Mouse (Mus musculus) kidney, embryonic 14.5 days (tissue): ENCODE data around the gene Msi2. TPM values are rescaled to one million over a fixed set of nuclear protein-coding genes. Genes with fewer than 3 reads are reported as not detected.

Experiments
- ATAC-seq: fragments of 200-750 bp; cut with Nextera tagmentation; 2 replicates; pipeline ENCODE4 v1.8.0; 2017; ENCODE audit warnings: moderate number of reproducible peaks, mild to moderate bottlenecking, moderate TSS enrichment, moderate library complexity; ENCODE audit not compliant: low FRiP score, low TSS enrichment
- H3K27ac ChIP-seq: fragments of 300-500 bp; sonication (generic); 2 replicates; pipeline ENCODE4 v1.5.1; 2014; ENCODE audit warnings: low read depth, mild to moderate bottlenecking, low read length, moderate library complexity, mixed read lengths
- H3K27me3 ChIP-seq: fragments of 300-500 bp; sonication (generic); 2 replicates; pipeline ENCODE4 v1.6.1; 2014; ENCODE audit warnings: mild to moderate bottlenecking, low read length; ENCODE audit not compliant: control insufficient read depth, insufficient read depth
- H3K36me3 ChIP-seq: fragments of 300-500 bp; sonication (generic); 2 replicates; pipeline ENCODE4 v1.6.1; 2014; ENCODE audit warnings: low read length, mixed read lengths; ENCODE audit not compliant: control insufficient read depth, insufficient read depth
- H3K4me1 ChIP-seq: fragments of 300-500 bp; sonication (generic); 2 replicates; pipeline ENCODE4 v1.6.1; 2014; ENCODE audit warnings: low read length, mixed read lengths; ENCODE audit not compliant: control insufficient read depth, insufficient read depth
- H3K4me2 ChIP-seq: fragments of 300-500 bp; sonication (generic); replicated peaks from 2 replicates; pipeline ENCODE4 v1.6.1; 2014; ENCODE audit warnings: low read depth, mild to moderate bottlenecking, low read length
- H3K4me3 ChIP-seq: fragments of 300-500 bp; sonication (generic); 2 replicates; pipeline ENCODE4 v1.5.1; 2014; ENCODE audit warnings: mild to moderate bottlenecking, low read length
- H3K9ac ChIP-seq: fragments of 300-500 bp; sonication (generic); 2 replicates; pipeline ENCODE4 v1.6.1; 2014; ENCODE audit warnings: low read depth, mild to moderate bottlenecking, low read length, moderate library complexity
- H3K9me3 ChIP-seq: fragments of 300-500 bp; sonication (generic); 2 replicates; pipeline ENCODE4 v1.6.1; 2016; ENCODE audit warnings: low read length; ENCODE audit not compliant: control insufficient read depth
- WGBS: fragments of 180-500 bp; shearing (Covaris S2); extraction: QIAGEN DNeasy Blood & Tissue Kit; methylation state at CpG from one replicate; pipeline ENCODE4 v1.1.7; 2014; 5-methylcytosine and 5-hydroxymethylcytosine counted together
- polyA plus RNA-seq: library from polyadenylated mRNA; unstranded; fragments of >200 nt; fragmentation: Nextera tagmentation; extraction: Ambion mirVana; gene quantifications from 2 replicates; pipeline ENCODE4 v1.2.1, GENCODE M21; 2014

Msi2 gene
- polyA plus RNA-seq, 1 experiment from 2014 or later = 30.8 TPM

- H3K4me2 ChIP-seq = no peak overlapping the region
- H3K27ac ChIP-seq = peak overlapping the region; percentile 43; the same call in 1 of the 2 replicates
- H3K4me3 ChIP-seq = no peak overlapping the region
- H3K36me3 ChIP-seq = no peaks in the 10 kb centered on the region
- peaks cover 97% of the 10 kb centered on the region for H3K4me1 ChIP-seq
- ATAC-seq = no peak
- WGBS = 61% methylated on average over 4 of the region's 4 CpGs
- no peak overlapping the region for H3K9ac ChIP-seq
- no peaks in the 10 kb centered on the region for H3K27me3 ChIP-seq
- no peaks in the 10 kb centered on the region for H3K9me3 ChIP-seq
Measured at GRCm38 (mm10) chr11:88621789-88622188, 96.5 kb downstream of the Msi2 start.

DNA sequence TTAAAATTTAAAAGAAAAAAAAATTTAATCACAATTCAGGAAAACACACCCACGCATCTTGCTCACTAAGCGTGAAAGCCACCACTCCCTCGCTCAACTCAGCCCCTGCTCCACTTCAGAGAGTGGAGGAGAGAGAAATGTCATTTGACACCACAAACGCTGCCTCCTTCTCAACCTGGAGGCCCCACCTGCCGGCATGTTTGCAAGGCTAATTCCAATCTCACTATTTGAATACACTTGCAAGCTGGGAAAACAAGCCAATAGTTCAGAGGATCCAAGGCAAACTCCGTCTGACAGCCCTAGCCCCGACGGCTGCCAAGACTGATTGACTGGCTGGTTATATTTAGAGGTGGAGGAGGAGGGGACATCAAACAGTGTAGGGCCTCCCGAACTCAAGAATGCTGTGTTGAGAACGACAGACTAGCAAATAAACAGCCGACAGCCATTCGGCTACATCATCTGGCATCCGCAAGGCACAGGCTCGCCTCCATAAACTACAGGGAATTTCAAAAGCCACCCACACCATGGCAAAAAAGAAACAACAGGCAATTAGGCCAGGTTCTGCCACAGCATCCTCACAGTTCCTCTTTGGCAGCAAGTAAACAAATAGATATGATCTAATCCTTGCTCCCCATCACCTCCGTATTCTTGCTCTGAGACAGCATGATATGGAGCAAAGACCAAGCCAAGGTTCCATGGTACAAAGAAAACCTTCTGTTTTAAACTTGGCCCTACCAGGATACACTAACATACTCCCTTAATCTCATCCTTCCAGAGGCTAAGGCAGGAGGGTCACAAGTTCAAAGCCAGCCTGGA lies 97.9 kb downstream of the Msi2 start:
- H3K4me3 ChIP-seq = no peak overlapping the region
- H3K36me3 ChIP-seq = no peaks in the 10 kb centered on the region
- 7% methylated on average over 15 of the region's 15 CpGs for WGBS
- no peaks in the 10 kb centered on the region for H3K9me3 ChIP-seq
- no peaks in the 10 kb centered on the region for H3K27me3 ChIP-seq
- H3K4me2 ChIP-seq = 0 out of 2 replicates have a peak overlapping the region, but pooled peaks have one; percentile 2
- ATAC-seq = peak; percentile 67
- peaks cover 86% of the 10 kb centered on the region for H3K4me1 ChIP-seq
- peak overlapping the region; percentile 81 for H3K27ac ChIP-seq
- H3K9ac ChIP-seq = no peak overlapping the region

DNA sequence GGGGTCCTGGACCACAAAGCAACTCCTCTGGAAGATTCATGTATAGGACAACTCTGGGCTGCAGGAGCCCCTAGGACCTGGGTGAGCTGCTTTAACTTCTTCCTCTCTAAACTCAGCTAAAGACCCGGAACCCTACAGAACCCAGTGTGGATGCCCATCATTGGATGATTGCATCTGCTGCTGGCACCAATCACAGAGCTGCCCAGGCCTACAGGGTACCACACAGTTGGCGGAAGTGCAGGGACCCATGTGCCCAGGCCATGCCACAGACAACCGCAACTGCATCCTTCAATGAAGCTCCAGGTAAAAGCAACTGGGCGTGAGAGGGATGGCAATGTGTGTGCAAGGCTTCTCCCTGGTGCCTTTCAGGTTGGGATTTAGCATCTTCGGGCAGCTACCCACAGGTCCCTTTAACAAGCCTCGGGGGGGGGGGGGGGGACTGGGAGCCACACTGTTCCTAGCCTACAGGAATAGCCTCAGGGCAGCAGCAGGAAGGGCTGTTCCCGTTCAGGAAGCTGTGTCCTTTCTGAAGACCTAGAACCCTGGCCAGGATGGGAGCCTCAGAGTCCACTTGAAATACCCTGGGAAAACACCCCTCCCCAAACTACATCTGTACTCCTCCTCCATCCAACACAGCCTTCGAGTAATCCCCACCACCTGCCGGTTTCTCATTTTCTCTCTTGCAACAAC lies 98.7 kb downstream of the Msi2 start:
- ATAC-seq = 0 out of 2 replicates have a peak, but pooled peaks have one; percentile 7
- WGBS = 46% methylated on average over 7 of the region's 9 CpGs
- Histone ChIP-seq H3K4me2 (0 out of 2 replicates have a peak overlapping the region, but pooled peaks have one; percentile 5), H3K4me1 (peaks cover 84% of the 10 kb centered on the region), H3K9ac (no peak overlapping the region), H3K9me3 (no peaks in the 10 kb centered on the region), H3K4me3 (no peak overlapping the region), H3K36me3 (no peaks in the 10 kb centered on the region), H3K27ac (peak overlapping the region; percentile 81), H3K27me3 (no peaks in the 10 kb centered on the region)

GRCm38 (mm10) chr11:88618732-88619309 lies 99.5 kb downstream of the Msi2 start:
- H3K4me2 ChIP-seq = no peak overlapping the region
- H3K36me3 ChIP-seq = no peaks in the 10 kb centered on the region
- no peaks in the 10 kb centered on the region for H3K9me3 ChIP-seq
- H3K9ac ChIP-seq = no peak overlapping the region
- no peak overlapping the region for H3K4me3 ChIP-seq
- peak overlapping the region; percentile 81; the same call in 1 of the 2 replicates for H3K27ac ChIP-seq
- 12% methylated on average over 9 of the region's 9 CpGs for WGBS
- H3K27me3 ChIP-seq = no peaks in the 10 kb centered on the region
- peak; percentile 37 for ATAC-seq
- peaks cover 84% of the 10 kb centered on the region for H3K4me1 ChIP-seq

DNA sequence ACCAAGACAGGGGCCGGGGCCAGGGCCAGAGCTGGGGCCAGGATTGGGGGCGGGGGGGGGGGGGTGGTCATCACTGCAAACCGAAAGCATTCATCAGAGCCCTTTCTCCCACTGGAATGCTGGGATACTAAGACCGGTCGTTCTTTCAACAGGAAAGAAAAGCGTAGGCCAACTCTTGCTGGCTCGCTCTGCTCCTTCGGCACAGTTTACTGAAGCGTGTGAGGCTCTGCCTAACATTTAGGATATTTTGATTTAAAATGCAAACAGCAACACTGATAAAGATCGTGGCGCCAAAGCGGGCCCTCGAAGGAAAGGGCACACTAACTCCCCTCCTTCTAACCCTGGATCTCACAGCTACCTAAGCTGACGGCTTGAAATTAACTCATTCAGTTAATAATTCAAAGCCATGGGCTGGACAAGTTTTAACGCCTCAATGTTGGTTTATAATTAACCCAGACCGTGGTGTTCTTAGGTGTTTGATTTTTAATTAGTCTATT lies 100.3 kb downstream of the Msi2 start:
- no peak overlapping the region for H3K4me3 ChIP-seq
- H3K9me3 ChIP-seq = no peaks in the 10 kb centered on the region
- peak overlapping the region; percentile 81 for H3K27ac ChIP-seq
- peak; percentile 33; the same call in 1 of the 2 replicates for ATAC-seq
- WGBS = 29% methylated on average over 16 of the region's 16 CpGs
- no peaks in the 10 kb centered on the region for H3K36me3 ChIP-seq
- H3K9ac ChIP-seq = no peak overlapping the region; the same call in 1 of the 2 replicates
- peaks cover 83% of the 10 kb centered on the region for H3K4me1 ChIP-seq
- no peak overlapping the region for H3K4me2 ChIP-seq
- H3K27me3 ChIP-seq = no peaks in the 10 kb centered on the region

GRCm38 (mm10) chr11:88617380-88617779 lies 100.9 kb downstream of the Msi2 start:
- Histone ChIP-seq H3K4me3 (no peak overlapping the region), H3K27me3 (no peaks in the 10 kb centered on the region), H3K9me3 (no peaks in the 10 kb centered on the region), H3K9ac (no peak overlapping the region), H3K4me2 (no peak overlapping the region), H3K4me1 (peaks cover 83% of the 10 kb centered on the region), H3K36me3 (no peaks in the 10 kb centered on the region), H3K27ac (peak overlapping the region; percentile 81)
- 76% methylated on average over 11 of the region's 11 CpGs for WGBS
- ATAC-seq = no peak

DNA sequence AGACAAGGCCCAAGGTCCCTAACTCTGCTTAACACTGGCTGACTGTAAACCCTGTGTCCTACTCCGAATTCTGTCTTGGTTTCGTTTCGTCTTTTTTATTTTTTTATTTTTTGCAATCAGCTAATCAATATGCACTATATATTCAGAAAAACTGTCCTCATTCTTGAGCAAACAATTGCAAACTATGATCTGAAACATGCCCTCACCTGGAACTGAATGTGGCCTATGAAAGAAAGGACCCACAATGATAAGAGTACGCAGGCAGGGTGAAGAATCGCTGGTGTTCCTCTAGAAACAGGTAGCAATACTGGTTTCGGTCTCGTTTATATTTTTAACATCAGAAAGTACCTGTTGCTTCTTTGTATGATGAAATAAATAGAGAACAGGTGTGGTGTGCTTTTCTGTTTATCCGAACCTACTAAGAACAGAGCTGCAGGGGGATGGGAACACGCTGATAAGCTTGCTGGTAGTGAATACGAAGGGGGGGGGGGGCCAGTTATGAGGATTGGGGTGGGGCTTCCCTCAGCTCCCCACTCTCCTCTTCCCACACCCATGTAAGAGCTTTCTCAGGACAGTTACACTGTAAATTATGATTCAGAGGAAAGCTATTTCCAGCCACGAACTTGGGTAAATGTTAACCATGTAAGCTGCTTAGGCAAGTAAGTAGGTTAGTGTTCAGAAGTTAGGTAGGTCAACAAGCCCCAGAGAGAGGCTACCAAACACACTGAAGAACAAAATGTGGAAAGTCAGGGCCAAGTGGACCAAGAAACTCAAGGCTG lies 103.6 kb downstream of the Msi2 start:
- no peaks in the 10 kb centered on the region for H3K9me3 ChIP-seq
- peak overlapping the region; percentile 70; the same call in 1 of the 2 replicates for H3K27ac ChIP-seq
- H3K9ac ChIP-seq = no peak overlapping the region; the same call in 1 of the 2 replicates
- H3K27me3 ChIP-seq = no peaks in the 10 kb centered on the region
- no peak overlapping the region for H3K4me2 ChIP-seq
- WGBS = 83% methylated on average over 11 of the region's 11 CpGs
- ATAC-seq = no peak
- H3K36me3 ChIP-seq = no peaks in the 10 kb centered on the region
- no peak overlapping the region for H3K4me3 ChIP-seq
- peaks cover 59% of the 10 kb centered on the region for H3K4me1 ChIP-seq

DNA sequence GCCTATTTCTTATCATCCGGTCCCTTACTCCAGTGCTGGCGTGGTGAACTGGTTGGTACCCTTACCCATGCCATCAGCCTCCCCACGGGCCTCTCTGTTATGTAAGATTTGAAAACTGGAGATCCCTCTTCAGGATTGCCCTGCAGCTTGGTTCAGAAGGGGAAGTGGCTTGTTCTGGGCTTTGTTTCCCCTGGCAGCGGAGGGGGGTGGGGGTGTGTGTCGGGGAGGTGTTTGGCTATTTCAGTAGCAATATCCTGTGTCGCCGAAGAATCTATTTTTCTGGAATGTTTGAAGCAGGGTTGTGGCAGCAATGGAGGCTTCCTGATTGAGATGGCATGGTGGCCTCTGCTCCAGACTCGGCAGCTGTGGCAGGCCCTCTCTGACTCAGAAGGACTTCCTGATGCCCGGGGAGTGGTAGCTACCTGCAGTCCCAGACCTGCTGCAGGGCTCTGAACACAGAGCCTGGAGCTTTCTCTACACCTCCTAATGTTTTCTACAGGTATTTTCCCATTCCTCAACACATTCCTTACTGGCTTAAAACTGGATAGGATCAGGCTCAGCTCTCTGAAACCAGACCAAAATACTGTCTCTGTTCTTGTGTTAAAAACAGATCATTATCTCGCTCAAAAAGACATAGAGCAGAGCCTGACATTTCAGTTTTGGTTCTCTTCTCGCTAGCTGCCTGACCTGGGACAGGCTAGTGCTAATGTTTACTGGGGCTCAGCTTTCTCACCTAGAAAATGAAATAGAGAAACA lies 104.4 kb downstream of the Msi2 start:
- Histone ChIP-seq H3K36me3 (no peaks in the 10 kb centered on the region), H3K27me3 (no peaks in the 10 kb centered on the region), H3K4me3 (no peak overlapping the region), H3K9ac (peak overlapping the region; percentile 12; the same call in 1 of the 2 replicates), H3K4me2 (no peak overlapping the region), H3K4me1 (peaks cover 55% of the 10 kb centered on the region), H3K27ac (peak overlapping the region; percentile 70; the same call in 1 of the 2 replicates), H3K9me3 (no peaks in the 10 kb centered on the region)
- 59% methylated on average over 11 of the region's 11 CpGs for WGBS
- ATAC-seq = no peak
